18 mouse cellular contexts compared by ENCODE assay signal in the genomic region with DNA sequence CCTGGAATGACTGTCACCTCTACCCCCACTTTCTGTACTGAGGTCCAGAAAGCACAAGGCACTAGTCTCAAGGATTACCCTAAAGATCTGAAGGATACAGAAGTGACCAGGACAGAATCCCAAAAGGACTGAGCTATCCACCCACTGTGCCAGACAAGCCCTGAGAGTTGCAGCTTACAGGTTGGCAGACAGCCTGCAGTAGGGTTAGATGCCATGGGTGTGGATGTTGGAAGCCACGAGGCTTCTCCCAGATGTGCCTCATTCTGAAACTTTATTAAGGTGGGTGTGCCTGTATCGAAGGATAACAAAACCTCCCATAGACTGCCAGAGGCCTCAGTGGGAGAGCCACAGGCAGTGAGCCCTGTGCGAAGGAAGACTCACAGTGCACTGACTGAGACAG. TPM values are rescaled to one million over a fixed set of nuclear protein-coding genes. Genes with fewer than 3 reads are reported as not detected.
DNase-seq lines count a peak whose midpoint lies in the region; ATAC-seq lines count a peak whose summit lies in the region.
"Had no signal": no experiment of that assay in that cellular context is flagged by ENCODE, and none has a peak within 500 bp of the region (broad histone marks: within the 10 kb centered on the region; RNA-seq: fewer than 3 reads in every experiment).

No protein-coding gene starts in this region.

- H3K4me1 ChIP-seq in heart, embryonic 15.5 days (replicated peaks) = peaks cover 49% of the 10 kb centered on the region
- peaks cover 22% of the 10 kb centered on the region for H3K4me1 ChIP-seq in lung, embryonic 15.5 days

- no peaks in the 10 kb centered on the region for H3K36me3 ChIP-seq in heart, embryonic 15.5 days
- H3K36me3 ChIP-seq in lung, embryonic 15.5 days = no peaks in the 10 kb centered on the region
- H3K36me3 ChIP-seq: G1E; limb, embryonic 12.5 days had no signal

- H3K4me3 ChIP-seq in heart, embryonic 15.5 days = no peak overlapping the region
- no peak overlapping the region for H3K4me3 ChIP-seq in lung, embryonic 15.5 days
- H3K4me3 ChIP-seq: forebrain, embryonic 13.5 days; limb, embryonic 12.5 days had no signal

- 0 out of 2 replicates have a peak overlapping the region, but pooled peaks have one; percentile 25 for H3K9ac ChIP-seq in heart, embryonic 15.5 days
- H3K9ac ChIP-seq in lung, embryonic 15.5 days = no peak overlapping the region
- H3K9ac ChIP-seq: forebrain, embryonic 13.5 days; limb, embryonic 12.5 days; liver, embryonic 14.5 days had no signal

- H3K4me2 ChIP-seq in heart, embryonic 15.5 days = no peak overlapping the region
- no peak overlapping the region for H3K4me2 ChIP-seq in lung, embryonic 15.5 days
- H3K4me2 ChIP-seq: forebrain, embryonic 13.5 days; limb, embryonic 12.5 days had no signal

- 67% methylated on average over 3 of the region's 3 CpGs for WGBS in heart, embryonic 15.5 days
- WGBS in lung, embryonic 15.5 days = 73% methylated on average over 3 of the region's 3 CpGs

- peak overlapping the region; percentile 50 for H3K27ac ChIP-seq in heart, embryonic 15.5 days
- 0 out of 2 replicates have a peak overlapping the region, but pooled peaks have one; percentile 16 for H3K27ac ChIP-seq in lung, embryonic 15.5 days
- H3K27ac ChIP-seq: forebrain, embryonic 13.5 days; limb, embryonic 12.5 days; liver, embryonic 14.5 days had no signal

- DNase-seq in adrenal gland, postnatal 14 days = peak; percentile 35
- no peak for DNase-seq in adrenal gland, adult (ENCODE audit: inconsistent age in 2 of 2, low spot score in 1 of 2)
- no peak for DNase-seq in heart, postnatal 14 days
- DNase-seq in lung, postnatal 36 days = no peak
- peak; percentile 43 for DNase-seq in fibroblast of lung, adult 2 months (ENCODE audit: low read depth)
- DNase-seq: gastrocnemius, postnatal 14 days; retina, postnatal 1 day; thymus, postnatal 25 days had no signal

- intact Hi-C loops in heart, postnatal 14 days (cut with DNase I) = no loop called here

- no peaks in the 10 kb centered on the region for H3K27me3 ChIP-seq in heart, embryonic 15.5 days
- no peaks in the 10 kb centered on the region for H3K27me3 ChIP-seq in lung, embryonic 15.5 days
- H3K27me3 ChIP-seq: forebrain, embryonic 13.5 days; limb, embryonic 12.5 days had no signal

- no peak for ATAC-seq in heart, embryonic 15.5 days (replicated peaks; ENCODE audit: insufficient number of reproducible peaks, insufficient read depth, low FRiP score, low read depth)
- ATAC-seq in lung, embryonic 15.5 days (ENCODE audit: borderline replicate concordance, extremely low read depth, low FRiP score, low TSS enrichment) = no peak
- ATAC-seq: forebrain, embryonic 13.5 days; inflammation-experienced regulatory T-cells, adult 6 months had no signal

- no peaks in the 10 kb centered on the region for H3K9me3 ChIP-seq in heart, embryonic 15.5 days (replicated peaks)
- H3K9me3 ChIP-seq in lung, embryonic 15.5 days = no peaks in the 10 kb centered on the region
- H3K9me3 ChIP-seq: forebrain, embryonic 13.5 days; G1E; limb, embryonic 12.5 days had no signal

RNA-seq across cellular contexts. Expression of a gene that starts 23.8 kb away (rescaled TPM):
- total RNA-seq in adrenal gland, postnatal 14 days (2021) = 6.3 and 8.9 TPM in 2 replicates
- polyA plus RNA-seq in heart, embryonic 15.5 days (2015; fragmentation: Nextera tagmentation; extraction: Ambion mirVana) = 9.2 and 9.7 TPM in 2 replicates
- 10 to 100 TPM; 50.4 to 50.9 TPM for total RNA-seq in heart, postnatal 14 days (2021)
- 1.5 and 1.6 TPM in 2 replicates for polyA plus RNA-seq in lung, embryonic 15.5 days (2015; fragmentation: Nextera tagmentation; extraction: Ambion mirVana)
- total RNA-seq: common myeloid progenitor, adult 5-6 weeks; hematopoietic stem cell, adult 5-6 weeks; megakaryocyte-erythroid progenitor cell, adult 5-6 weeks had no signal
- polyA plus RNA-seq: G1E had no signal

Comparison
In these comparisons a context has a peak if more than half of its experiments do, and no peak if none do; other contexts are left out.
1. DNase-seq: peak in adrenal gland, postnatal 14 days (single experiment) and fibroblast of lung, adult 2 months (single experiment); none in adrenal gland, adult (0 of 2), heart, postnatal 14 days (0 of 2) and lung, postnatal 36 days (single experiment).